Mouse (Mus musculus): ENCODE results near the gene Dennd1b.

DNA sequence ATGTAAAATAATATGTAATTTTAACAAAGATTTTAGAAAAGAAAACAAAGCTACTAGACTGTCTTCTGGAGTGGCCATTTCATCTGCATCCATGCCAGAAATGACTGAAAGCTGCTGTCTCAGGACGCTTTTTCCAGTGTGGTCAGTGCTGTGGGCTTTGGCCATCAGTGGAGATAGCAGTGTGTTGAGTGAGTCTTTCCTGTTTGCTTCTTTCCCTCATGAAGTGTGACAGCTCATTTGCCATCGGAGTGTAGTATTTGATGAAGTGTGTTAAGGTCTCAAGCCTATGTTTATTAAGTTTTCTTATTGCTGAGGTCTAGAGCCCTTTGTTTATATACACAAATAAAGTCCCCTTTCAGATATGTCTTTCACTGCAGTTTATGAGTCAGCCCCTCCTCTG lies 112.4 kb downstream of the Dennd1b start:
- TF ChIP-seq EP300 (IDR thresholded peaks at IDR 0.05; ENCODE audit: low read depth), result no peak
- TF ChIP-seq CTCF (IDR thresholded peaks at IDR 0.05; ENCODE audit: low read depth), result no peak

Data from liver, embryonic 14.5 days (tissue).